Comparison of ENCODE assay signal across 24 mouse cellular contexts in the genomic region with DNA sequence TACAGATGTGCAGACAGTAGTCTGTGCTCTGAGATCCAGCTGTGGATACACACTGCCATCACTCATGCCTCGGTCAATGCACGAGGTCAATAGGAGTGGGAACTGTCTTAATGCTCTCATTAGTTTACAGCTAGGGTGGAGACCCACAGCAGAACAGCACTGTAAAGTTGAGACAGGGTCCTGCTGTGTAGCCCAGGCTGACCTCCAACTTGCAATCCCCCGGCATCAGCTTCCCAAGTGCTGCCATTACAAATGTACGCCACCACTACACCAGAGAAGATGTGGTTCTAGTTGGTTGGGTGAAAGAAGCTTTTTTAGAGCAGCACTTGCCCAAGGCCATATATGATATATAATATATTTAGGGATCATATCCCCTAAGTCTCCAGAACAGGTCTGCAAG.
"Had no signal": no experiment of that assay in that cellular context is flagged by ENCODE, and none has a peak within 500 bp of the region (broad histone marks: within the 10 kb centered on the region; RNA-seq: fewer than 3 reads in every experiment).

No protein-coding gene starts in this region.

- H3K4me2 ChIP-seq: intestine, embryonic 15.5 days; kidney, embryonic 15.5 days; limb, embryonic 13.5 days; liver, embryonic 12.5 days; liver, embryonic 15.5 days; lung, embryonic 15.5 days; neural tube, embryonic 13.5 days; stomach, embryonic 15.5 days had no signal

- H3K4me3 ChIP-seq: intestine, embryonic 15.5 days; kidney, embryonic 15.5 days; limb, embryonic 10.5 days; limb, embryonic 13.5 days; liver, embryonic 12.5 days; liver, embryonic 15.5 days; lung, embryonic 15.5 days; megakaryocyte, embryonic 14.5 days; midbrain, embryonic 10.5 days; myocyte; neural tube, embryonic 13.5 days; stomach, embryonic 15.5 days had no signal

- H3K9ac ChIP-seq: intestine, embryonic 15.5 days; kidney, embryonic 15.5 days; limb, embryonic 13.5 days; liver, embryonic 12.5 days; liver, embryonic 15.5 days; lung, embryonic 15.5 days; neural tube, embryonic 13.5 days; stomach, embryonic 15.5 days had no signal

- H3K36me3 ChIP-seq: intestine, embryonic 15.5 days; limb, embryonic 13.5 days; stomach, embryonic 15.5 days had no signal

- H3K9me3 ChIP-seq: intestine, embryonic 15.5 days; kidney, embryonic 15.5 days; limb, embryonic 10.5 days; limb, embryonic 13.5 days; liver, embryonic 12.5 days; liver, embryonic 15.5 days; lung, embryonic 15.5 days; megakaryocyte, embryonic 14.5 days; midbrain, embryonic 10.5 days; neural tube, embryonic 13.5 days; stomach, embryonic 15.5 days had no signal

- DNase-seq: kidney, adult 11 months; kidney, adult 8-10 months; kidney, postnatal 14 days; kidney, postnatal 4 days; layer of hippocampus, postnatal 36 days; liver; lung, adult 18-20 months; lung, postnatal 10 days; lung, postnatal 36 days; retina, postnatal 1 day; spleen, adult 18-20 months; thymus, postnatal 25 days had no signal

- H3K4me1 ChIP-seq: intestine, embryonic 15.5 days; kidney, embryonic 15.5 days; midbrain, embryonic 10.5 days; stomach, embryonic 15.5 days had no signal

- H3K27me3 ChIP-seq: intestine, embryonic 15.5 days; kidney, embryonic 15.5 days; limb, embryonic 13.5 days; liver, embryonic 12.5 days; liver, embryonic 15.5 days; lung, embryonic 15.5 days; megakaryocyte, embryonic 14.5 days; neural tube, embryonic 13.5 days; stomach, embryonic 15.5 days had no signal

- H3K27ac ChIP-seq: intestine, embryonic 15.5 days; kidney, embryonic 15.5 days; limb, embryonic 10.5 days; limb, embryonic 13.5 days; liver, embryonic 12.5 days; liver, embryonic 15.5 days; lung, embryonic 15.5 days; midbrain, embryonic 10.5 days; neural tube, embryonic 13.5 days; stomach, embryonic 15.5 days had no signal

- ATAC-seq: intestine, embryonic 15.5 days; liver, embryonic 12.5 days had no signal
